Mouse (Mus musculus): ENCODE data around the gene Ccl22. TPM values are rescaled to one million over a fixed set of nuclear protein-coding genes. Genes with fewer than 3 reads are reported as not detected.

Gene Ccl22
- total RNA-seq, 2 experiments from 2014 or later: not detected

DNA sequence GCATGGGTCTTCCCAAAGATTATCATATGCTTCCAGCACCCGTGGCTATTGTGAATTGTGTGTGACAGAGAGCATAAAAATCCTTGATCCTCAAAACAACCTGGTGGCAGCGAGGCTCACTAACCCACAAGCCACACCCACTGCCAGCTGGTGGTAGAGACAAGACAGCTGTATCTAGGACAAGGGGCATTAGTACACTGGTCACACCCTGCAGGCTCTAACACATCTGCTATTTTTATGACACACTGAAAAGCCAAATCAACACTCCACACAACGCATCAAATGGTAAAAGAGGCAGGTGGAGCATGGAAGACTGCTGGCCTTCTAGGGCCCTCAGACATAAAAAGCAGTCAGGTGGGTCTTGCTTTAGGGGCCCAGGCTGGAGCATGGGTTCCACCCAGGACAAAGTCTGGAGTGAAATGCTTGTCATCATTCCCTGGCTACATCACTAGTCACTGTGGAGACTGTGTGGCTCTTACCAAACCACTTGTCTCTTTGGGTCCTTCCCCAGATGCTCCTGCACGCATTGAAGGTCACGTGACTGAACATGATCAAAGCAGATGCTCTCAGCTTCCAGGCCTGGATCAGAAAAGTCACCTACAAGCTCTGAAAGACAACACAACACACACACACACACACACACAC is 11.4 kb upstream of the Ccl22 start:
- intact Hi-C loops (cut with DNase I): no loop called here
- no peak for DNase-seq

DNA sequence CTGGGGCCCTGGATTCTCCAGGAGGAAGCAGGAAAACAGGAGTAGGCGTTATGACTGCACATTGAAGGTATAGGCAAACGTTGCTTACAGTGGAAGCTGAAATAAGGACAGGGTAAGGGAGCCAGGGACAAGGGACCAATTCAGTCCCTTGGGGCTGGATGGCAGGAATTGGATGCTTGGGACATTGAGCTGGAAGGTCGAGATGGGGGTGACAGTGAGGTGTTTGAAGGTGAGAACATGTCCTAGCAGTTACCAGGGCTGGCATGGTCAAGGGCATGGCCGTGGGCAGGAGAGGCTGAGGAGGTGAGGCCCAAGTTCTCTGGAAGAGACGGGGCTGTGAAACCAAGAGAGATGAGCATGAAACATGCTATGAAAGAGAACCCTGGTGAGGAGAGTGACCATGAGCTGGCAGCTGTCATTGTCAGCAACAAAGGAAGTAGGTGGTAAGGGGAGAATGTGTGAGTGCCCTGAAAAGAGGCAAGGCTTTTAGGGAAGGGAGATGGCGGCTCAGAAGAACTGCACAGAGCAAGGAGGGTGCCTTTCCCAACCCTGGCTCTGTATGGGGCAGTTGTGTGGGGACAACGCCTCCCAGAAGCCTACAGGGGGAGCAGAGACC is 10.5 kb upstream of the Ccl22 start:
- DNase-seq: no peak
- intact Hi-C loops (cut with DNase I): no loop called here

DNA sequence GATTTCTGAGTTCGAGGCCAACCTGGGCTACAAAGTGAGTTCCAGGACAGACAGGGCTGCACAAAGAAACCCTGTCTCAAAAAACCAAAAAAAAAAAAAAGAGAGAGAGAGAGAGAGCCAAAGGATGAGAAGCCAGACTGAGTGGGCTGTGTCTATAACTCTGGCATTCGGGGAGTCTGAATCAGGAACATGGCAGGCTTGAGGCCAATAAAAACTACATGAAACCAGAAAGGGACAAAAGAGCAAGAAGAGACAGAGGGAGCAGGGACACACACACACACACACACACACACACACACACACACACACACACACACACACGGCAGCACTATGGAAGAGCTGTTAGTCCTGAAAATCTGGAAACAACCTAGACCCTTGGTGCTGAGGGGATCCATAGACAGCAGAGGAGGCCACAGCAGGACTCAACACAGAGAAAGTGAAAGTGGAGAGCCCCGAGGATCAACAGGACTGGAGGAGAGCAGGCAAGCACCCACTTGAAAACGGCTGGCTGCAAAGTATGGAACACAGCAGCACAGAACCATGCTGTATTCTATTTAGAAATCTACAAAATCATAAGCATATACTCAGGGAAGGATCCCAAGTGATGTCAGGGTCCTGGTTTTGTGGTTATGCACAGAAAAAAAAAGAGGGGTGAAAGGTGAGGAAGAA is 9.8 kb upstream of the Ccl22 start:
- no peak for DNase-seq
- intact Hi-C loops (cut with DNase I): no loop called here

DNA sequence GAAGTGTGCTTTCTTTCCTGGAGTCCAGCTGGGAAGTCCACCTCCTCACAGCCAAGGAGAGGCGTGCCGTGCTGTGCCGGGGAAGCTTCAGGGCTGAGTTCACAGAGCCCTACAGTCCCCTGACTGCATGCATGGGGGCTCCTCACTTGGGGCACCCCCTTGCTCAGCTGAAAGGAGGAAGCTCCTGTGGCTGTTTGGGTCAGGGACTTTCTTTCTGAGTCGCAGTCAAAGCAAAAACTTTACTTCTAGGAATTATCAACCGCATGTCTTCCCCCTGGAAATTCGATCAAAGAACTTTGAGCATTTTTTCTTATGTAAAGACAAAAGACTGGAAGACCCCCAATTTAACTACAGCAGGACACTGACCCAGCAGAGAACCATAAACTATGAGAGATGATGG is 5.6 kb upstream of the Ccl22 start:
- intact Hi-C loops (cut with DNase I): no loop called here

DNA sequence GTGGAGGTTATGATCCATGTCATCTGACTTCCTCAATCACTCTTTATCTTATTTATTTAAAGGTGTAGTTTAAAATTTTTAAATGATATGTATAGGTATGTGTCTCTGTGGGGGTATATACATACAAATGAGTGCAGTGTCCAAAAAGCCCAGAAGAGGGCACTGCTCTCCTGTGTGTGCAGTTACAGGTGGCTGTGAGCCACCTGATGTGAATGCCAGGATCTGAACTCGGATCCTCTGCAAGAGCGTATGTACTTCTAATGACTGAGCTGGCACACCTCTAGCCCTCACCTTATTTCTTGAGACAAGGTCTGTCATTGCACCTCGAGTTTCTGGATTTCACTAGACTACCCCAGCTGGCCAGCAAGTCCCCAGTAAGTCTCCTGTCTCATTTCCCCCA is 4.8 kb upstream of the Ccl22 start:
- intact Hi-C loops (cut with DNase I): no loop called here

More for the DNA sequence above, 5.6 kb upstream of the Ccl22 start:
- DNase-seq: no peak

DNA sequence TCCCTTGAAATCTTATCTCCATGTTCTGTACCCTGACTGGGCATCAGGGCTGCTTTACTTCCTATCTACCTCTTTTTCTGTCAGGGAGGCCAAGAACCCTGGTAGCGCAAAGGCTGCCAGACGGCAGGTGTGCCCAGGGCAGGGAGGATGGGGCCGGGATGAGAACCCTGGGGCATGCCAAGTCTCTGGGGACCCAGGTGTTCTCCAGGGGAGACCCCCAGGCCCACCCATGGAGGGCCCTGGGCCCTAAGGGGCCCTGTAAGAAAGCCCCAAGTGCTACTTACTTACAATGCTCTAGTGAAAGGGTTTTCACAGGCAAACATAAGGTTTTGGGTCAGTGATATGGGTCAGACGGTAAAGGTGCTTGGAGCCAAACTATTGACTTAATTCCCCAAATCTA is 3.7 kb upstream of the Ccl22 start:
- no peak for DNase-seq
- intact Hi-C loops (cut with DNase I): no loop called here

More for the DNA sequence above, 4.8 kb upstream of the Ccl22 start:
- DNase-seq: no peak

DNA sequence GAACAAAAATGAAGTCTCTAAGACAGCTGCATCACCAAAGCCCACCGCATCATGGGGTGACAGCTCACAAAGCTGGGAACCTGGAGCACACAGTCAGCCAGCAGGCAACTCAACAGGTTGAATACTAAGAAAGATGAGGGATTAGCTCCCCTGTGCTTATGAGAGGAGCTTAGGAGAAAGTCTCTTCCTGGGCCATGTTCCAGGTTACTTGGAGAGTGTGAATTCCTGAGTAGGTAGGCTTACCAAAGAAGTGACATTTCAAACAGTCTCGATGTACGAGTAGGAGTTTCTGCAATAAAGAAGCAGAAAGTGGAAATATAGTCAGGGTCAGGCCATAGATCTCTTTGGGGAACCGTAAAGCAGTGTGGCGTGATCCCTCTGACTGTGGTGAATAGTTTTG is 906 bp upstream of the Ccl22 start:
- no peak for DNase-seq
- intact Hi-C loops (cut with DNase I): no loop called here

DNA sequence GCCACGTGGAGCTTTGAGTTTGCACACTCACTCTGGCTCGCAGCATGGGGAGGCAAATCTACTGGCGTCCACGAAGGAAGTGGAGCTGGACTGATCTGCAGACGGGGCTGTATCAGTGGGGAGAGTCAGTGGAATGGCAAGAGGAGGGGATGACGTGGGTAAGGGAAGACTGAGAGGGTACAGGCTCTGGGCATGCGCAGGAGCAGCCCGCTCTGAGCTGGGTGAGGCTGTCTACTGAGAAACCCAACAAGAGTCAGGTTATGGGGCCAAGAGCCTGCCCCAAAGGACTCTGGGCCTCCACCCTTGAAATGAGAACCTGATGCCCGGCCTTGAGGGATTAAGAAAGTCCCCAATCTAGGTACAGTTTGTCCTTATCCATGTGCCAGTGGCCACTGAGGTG is 418 bp upstream of the Ccl22 start:
- intact Hi-C loops (cut with DNase I): no loop called here
- no peak for DNase-seq

DNA sequence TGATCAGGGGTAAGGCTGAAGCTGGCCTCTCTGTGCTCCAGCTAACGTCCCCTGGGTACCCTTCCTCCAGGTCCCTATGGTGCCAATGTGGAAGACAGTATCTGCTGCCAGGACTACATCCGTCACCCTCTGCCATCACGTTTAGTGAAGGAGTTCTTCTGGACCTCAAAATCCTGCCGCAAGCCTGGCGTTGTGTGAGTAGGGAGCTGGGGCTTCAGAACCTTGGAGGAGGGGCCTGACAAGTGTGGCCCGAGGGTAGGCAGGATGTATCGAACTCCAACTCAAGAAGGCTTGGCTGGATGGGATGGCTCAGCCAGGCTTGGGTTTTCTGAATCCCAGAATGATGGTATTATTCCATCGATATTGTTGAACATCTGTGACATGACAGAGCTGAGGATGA is 1.4 kb downstream of the Ccl22 start:
- no peak for DNase-seq
- intact Hi-C loops (cut with DNase I): no loop called here

DNA sequence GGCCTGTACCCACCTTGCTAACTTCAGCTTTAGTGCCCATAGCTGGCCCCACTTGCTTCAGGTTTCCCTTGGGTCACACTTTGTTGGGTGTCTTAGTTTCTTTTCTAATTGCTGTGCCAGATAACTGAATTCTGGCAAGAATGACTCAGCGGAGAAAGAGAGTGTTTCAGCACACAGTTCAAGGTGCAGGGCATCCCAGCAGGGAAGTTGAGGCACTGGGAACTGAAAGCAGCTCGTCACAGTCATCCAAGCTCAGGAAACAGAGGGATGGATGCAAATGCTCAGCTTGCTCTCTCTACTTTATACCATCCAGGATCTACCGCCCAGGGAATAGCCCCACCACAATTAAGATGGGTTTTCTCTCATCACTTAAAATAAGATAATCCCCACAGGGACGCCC is 3.0 kb downstream of the Ccl22 start:
- no peak for DNase-seq
- intact Hi-C loops (cut with DNase I): no loop called here

DNA sequence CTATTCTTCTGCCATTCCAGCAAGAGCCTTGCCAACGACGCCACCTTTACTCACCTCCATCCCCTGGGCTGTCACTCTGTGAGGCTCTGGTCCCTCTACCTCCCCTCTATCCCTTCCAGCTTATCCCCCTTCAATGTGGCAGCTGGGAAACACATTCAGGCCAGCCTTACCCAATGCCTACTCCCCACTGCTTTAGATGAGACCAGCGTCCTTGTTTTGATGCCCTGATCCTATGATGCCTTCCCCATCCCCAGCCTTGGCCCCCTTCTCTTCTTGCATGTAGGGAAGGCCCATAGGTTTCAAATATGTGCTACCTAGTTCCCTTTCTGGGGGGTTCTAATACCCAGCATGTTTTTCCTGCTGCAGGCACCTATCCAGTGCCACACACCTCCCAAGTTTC is 4.6 kb downstream of the Ccl22 start:
- intact Hi-C loops (cut with DNase I): no loop called here
- DNase-seq: no peak

DNA sequence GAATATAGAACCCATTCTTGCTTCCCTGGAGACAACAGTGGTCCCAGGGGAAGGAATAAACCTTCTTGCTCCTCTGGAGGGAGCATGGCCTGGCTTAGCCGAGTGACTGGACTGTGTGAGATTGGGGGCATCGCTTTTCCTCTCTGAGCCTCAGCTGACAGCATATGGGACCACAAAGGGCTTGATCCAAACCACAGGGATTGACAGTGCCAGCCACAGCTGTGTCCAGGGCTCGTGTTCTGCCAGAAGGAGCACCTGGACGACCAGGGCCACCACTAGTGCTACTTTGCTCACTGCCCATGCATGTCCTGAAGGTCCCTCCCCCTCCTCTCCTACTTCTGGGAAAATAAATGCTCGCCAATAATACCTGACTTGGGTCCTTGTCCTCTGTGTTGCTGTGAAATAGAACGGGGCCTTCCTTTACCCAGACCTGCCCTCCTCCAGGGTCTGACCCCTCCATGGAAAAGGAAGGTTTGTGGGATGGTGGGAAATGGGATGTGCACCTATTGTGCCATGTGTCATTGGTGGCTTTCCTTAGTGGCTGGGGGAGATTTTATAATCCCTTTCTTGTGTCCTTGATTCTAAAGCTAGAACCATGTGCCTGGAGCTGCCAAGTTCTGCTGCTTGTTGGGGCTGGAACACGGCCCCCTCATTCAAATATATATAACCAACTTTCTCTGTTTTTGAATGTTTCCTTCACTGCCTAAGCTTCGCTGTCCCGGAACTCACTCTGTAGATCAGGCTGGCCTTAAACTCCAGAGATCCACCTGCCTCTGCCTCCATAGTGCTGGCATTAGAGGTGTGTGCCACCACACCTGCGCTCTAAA is 5.8 kb downstream of the Ccl22 start:
- no peak for DNase-seq
- intact Hi-C loops (cut with DNase I): no loop called here

DNA sequence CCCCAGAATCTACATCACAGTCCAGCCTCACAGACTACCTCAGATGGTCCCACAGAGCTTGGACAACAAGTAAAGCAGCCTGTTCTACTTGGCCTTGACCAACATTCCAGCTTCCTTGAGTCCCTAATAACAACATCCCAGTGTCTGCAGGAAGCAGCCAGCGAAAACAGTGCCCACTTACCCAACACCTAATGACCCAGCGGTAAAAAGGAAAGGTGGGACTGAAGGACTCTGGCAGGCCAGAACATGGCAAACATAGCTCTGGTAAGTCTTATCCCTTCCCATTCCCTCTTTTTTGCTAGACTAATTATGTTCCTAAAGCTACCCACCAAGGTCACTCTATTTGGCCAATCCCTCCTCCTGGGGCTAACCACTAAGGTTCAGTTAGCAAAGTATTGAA is 8.6 kb downstream of the Ccl22 start:
- no peak for DNase-seq
- intact Hi-C loops (cut with DNase I): no loop called here

DNA sequence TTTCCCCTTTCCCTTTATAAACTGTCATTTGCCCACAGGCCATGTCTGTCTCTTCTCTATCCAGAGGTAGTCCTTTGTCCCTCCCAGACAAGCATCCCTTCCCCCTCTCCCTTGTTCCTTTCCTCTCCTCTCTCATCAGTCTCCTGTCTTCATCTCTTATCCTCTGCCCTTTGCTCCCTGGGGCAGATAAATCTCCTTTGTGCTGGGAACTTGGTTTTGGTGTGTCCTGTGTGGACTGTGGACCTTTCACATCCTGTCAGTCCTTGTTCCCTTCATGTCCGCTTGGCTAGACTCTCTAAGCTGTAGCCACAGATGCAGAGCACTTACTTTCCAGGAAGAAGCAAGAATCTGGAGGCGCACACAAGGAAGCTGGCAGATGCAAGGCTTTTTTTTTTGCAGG is 9.1 kb downstream of the Ccl22 start:
- intact Hi-C loops (cut with DNase I): no loop called here
- DNase-seq: no peak

DNA sequence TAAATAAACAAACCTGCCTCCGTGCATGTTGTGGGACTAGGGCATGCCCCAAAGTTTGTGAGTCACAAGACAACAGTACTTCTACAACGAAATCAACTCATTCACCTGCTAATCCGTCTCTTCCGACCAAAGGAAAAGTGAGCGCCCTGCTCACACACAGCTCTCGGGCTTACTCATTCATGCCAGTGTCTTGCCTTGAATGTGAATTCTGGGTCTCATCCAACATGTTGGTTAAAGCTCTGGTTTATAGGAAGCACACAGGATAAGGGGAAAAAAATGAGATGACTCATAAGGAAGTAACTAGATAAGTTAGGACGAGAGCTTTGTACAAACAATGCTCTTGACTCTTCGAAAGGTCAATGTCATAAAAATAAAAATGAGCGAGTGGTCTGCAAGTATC is 21.6 kb downstream of the Ccl22 start:
- intact Hi-C loops (cut with DNase I): no loop called here
- no peak for DNase-seq

DNA sequence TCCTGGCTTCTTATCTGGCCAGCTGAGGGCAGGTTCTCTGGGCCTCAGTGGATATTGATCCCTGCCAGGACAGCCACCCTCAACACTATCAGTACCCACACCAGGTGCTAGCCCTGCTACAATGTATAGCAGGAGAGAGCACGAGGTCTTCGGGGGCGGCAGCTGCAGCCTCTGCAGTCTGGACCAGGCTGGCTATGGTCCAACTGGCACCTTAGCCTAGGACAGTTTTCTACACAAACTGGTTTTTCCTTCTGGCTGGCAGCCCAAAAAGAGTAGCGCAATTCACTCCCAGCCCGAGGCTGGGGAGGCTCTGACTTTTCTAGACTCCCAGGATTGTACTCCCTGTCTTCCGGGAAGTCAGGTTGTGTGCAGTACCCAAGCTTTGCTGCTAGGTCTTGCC is 25.6 kb downstream of the Ccl22 start:
- no peak for DNase-seq
- intact Hi-C loops (cut with DNase I): no loop called here

DNA sequence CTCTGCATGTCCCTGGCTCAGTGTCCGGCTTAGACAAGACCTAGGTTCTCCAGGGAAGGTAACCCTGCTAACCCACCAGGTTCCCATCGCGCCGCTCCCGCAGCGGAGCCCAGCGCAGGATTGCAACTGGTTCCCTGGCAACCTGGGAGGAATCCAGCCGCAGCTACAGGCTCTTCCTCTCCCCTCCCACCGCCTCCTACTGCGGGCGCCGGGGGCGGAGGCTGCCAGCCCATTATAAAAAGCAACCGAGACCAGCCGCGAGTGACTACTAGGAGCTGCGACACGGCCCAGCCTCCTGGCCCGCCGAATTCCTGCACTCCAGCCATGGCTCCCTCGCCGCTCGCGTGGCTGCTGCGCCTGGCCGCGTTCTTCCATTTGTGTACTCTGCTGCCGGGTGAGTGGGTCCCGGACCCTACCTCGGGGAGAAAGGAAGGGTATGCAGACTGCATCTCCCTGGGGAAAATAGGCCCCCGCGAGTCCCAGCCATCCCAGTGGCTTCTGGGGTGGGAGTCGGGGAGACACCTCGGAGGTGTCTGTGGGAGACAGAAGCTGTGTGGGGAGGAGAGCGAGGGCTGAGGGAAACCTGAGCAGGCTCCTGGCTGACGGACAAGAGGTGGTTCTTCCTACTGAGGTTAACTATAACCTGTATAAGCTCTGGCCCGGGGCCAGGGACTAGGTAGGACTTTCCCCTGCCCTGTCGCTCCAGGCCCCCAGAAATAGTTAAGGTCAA is 26.7 kb downstream of the Ccl22 start, which contains the start of gene Cx3cl1:
Cx3cl1 (plus strand) TSS at position 69 of the 730 bp plus-strand sequence.
- DNase-seq: peak; percentile 49 to 56
- intact Hi-C loops (cut with DNase I): no loop called here

DNA sequence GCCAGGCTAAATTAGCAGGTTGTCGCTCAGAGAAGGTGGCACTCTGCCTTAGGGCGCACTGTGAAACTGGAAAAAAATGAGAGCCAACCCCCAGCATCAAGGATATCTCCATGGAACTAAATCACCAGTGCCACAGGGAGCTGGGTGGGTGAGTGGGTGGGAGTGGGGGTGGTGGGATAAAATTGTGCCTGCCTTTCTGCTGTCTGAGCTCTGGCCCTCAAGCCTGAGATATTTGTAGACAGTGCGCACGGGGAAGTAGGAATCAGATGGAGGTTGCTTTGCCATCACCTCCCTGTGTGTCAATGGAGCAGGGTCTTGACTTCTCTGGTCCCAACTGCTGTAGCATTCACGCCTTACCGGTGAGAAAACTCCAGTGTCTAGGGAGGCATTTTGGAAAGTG is 27.7 kb downstream of the Ccl22 start:
- intact Hi-C loops (cut with DNase I): no loop called here
- no peak for DNase-seq

DNA sequence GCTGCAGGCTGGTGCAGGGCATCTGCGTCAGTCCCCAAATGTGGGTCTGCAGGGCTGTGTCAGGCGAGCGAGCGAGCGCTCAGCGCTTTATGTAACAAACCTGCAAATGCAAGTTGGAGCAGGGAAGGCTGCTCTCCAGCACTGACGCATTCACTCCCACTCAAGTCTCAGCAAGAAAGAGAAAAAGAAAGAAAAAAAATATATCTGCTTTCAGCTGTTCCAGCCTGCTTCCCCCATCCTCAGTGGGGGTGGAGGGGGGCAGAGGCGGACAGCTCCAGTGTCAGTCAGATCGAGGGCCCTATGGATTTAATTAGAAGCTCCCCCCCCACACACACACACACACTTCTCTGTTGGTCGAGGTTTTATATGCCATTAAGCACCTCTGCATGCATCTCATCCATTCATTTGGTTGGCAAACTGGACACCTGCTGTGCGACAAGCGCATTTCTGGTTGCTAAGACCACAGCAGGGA is 28.3 kb downstream of the Ccl22 start:
- DNase-seq: no peak
- intact Hi-C loops (cut with DNase I): no loop called here

DNA sequence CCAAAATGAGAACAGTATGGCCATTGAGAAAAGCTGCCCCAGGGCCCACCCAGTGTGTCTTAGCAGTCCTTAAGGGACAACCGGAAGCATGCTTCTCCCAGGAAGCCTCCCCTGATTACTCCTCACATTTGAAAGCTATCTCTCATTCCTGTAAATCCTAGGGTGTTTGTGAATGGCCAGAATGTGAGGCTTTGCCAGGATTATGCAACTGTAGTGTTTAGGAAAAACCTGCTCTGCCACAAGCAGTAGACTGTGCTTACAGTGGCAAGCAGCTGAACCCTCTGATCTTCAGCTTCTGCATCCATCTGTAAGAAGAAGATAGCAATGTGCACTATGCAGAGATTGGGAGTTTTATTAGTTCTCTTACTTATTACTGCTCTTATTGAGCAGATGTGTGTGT is 29.2 kb downstream of the Ccl22 start:
- DNase-seq: no peak
- intact Hi-C loops (cut with DNase I): no loop called here

DNA sequence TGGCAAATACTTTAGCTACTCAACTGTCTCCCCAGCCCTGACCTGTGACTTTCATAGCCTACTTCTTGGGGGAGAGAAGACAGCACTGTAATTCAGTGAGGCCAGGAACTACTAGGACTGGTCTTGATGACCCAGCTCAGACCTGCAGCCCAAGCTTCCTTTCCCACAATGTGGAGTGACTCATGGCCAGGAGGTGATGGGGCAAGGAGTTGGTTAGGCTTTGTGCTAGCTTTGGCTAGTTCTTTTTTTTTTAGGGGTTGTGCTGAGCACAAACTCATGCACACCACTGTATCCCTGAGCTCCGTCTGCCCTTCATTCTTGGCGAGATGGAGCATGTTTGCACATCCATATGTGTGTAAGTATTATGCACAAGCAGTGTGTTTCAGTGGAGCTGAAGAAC is 31.0 kb downstream of the Ccl22 start:
- intact Hi-C loops (cut with DNase I): no loop called here
- DNase-seq: no peak

Data from gastrocnemius, postnatal 36 days (tissue).